Mouse (Mus musculus) embryonic stem cell, embryonic (primary cell): ENCODE results near the gene Gdpd2.

Experiments
- CTCF ChIA-PET, 4 experiments: fragments of 300-600 bp in 2 of 4; fragments of 350-600 bp in 2 of 4; sonication (Branson Sonifier 250); formaldehyde crosslinking; loops; one replicate each; lab custom pipeline; 2022; ENCODE audit warnings: inconsistent platforms in 2 of 4; lab: Charles Lee
- POLR2A ChIA-PET, 4 experiments: fragments of 300-600 bp in 2 of 4; fragments of 350-600 bp in 2 of 4; sonication (Branson Sonifier 250); formaldehyde crosslinking; loops; one replicate each; lab custom pipeline; 2022; ENCODE audit warnings: antibody characterized with exemption in 4 of 4, inconsistent platforms in 1 of 4; lab: Charles Lee

Gdpd2 gene

GRCm38 (mm10) chrX:100729665-100730188, at the start of gene Gdpd2:
Gene Gdpd2 (plus strand): TSS chrX:100729873.
- ChIA-PET CTCF (interaction anchor here in 3 of 4 experiments (0.6 to 2.3 kb wide), 11 partner anchors 9 to 603 kb away, joined by 3 to 12 read pairs (median 6); partner anchors contain the start of gene Kif4 (in 1 of the 3)), POLR2A (interaction anchor here in 3 of 4 experiments (0.6 to 1.7 kb wide), 5 partner anchors 13 to 1250 kb away, joined by 3 to 4 read pairs (median 3); partner anchors contain the start of genes Kif4 (in 1 of the 3) and Pdzd11 (in 1 of the 3))

- CTCF ChIA-PET, result no interaction called here
- POLR2A ChIA-PET, result no interaction called here
Measured at GRCm38 (mm10) chrX:100686527-100686926, 43.1 kb upstream of the Gdpd2 start.

GRCm38 (mm10) chrX:100687360-100688032, 42.2 kb upstream of the Gdpd2 start:
- CTCF ChIA-PET, result interaction anchor here in 1 of 4 experiments (0.7 kb wide), 1 partner anchor 55 kb away, joined by 3 read pairs; no protein-coding TSS in a partner anchor
- POLR2A ChIA-PET, result no interaction called here

GRCm38 (mm10) chrX:100688033-100688370, 41.7 kb upstream of the Gdpd2 start:
- CTCF ChIA-PET, result interaction anchor here in 2 of 4 experiments (0.6 to 0.7 kb wide), 2 partner anchors 54 to 88 kb away, joined by 3 read pairs; no protein-coding TSS in a partner anchor
- POLR2A ChIA-PET, result no interaction called here

GRCm38 (mm10) chrX:100696776-100697175, 32.9 kb upstream of the Gdpd2 start:
- ChIA-PET POLR2A (no interaction called here), CTCF (no interaction called here)

GRCm38 (mm10) chrX:100708032-100708431, 21.6 kb upstream of the Gdpd2 start:
- ChIA-PET CTCF (no interaction called here), POLR2A (no interaction called here)

- ChIA-PET POLR2A (interaction anchor here in 1 of 4 experiments (1.1 to 1.4 kb wide), 3 partner anchors 10 to 13 kb away, joined by 3 to 4 read pairs (median 3); partner anchors contain the start of gene Gdpd2), CTCF (interaction anchor here in 1 of 4 experiments (1.0 kb wide), 1 partner anchor 228 kb away, joined by 3 read pairs; no protein-coding TSS in a partner anchor)
Measured at GRCm38 (mm10) chrX:100716173-100716572, 13.5 kb upstream of the Gdpd2 start.

GRCm38 (mm10) chrX:100728947-100729346, 726 bp upstream of the Gdpd2 start:
- POLR2A ChIA-PET, result interaction anchor here in 2 of 4 experiments (1.2 to 1.7 kb wide), 2 partner anchors 12 to 103 kb away, joined by 4 read pairs; partner anchors contain the start of genes Kif4 (in 1 of the 2) and Pdzd11 (in 1 of the 2)
- CTCF ChIA-PET, result interaction anchor here in 2 of 4 experiments (1.4 to 2.3 kb wide), 5 partner anchors 10 to 215 kb away, joined by 6 to 12 read pairs (median 8); no protein-coding TSS in a partner anchor

- ChIA-PET CTCF (interaction anchor here in 3 of 4 experiments (0.6 to 2.3 kb wide), 10 partner anchors 8 to 391 kb away, joined by 3 to 12 read pairs (median 5); partner anchors contain the start of gene Kif4 (in 1 of the 3)), POLR2A (interaction anchor here in 2 of 4 experiments (0.6 to 1.0 kb wide), 3 partner anchors 17 to 1249 kb away, joined by 3 read pairs; no protein-coding TSS in a partner anchor)
Measured at GRCm38 (mm10) chrX:100730266-100730665, 593 bp downstream of the Gdpd2 start.

GRCm38 (mm10) chrX:100734359-100734758, 4.7 kb downstream of the Gdpd2 start:
- CTCF ChIA-PET, result no interaction called here
- POLR2A ChIA-PET, result no interaction called here

GRCm38 (mm10) chrX:100738918-100739317, 9.2 kb downstream of the Gdpd2 start:
- ChIA-PET POLR2A (interaction anchor here in 3 of 4 experiments (0.7 to 1.3 kb wide), 5 partner anchors 14 to 345 kb away, joined by 3 to 5 read pairs (median 4); partner anchors contain the start of genes Kif4 (in 1 of the 3) and Pdzd11 (in 1 of the 3)), CTCF (interaction anchor here in 3 of 4 experiments (0.6 to 2.2 kb wide), 11 partner anchors 8 to 591 kb away, joined by 3 to 12 read pairs (median 3); partner anchors contain the start of genes Gdpd2 (in 2 of the 3) and Pdzd11 (in 1 of the 3))

GRCm38 (mm10) chrX:100739443-100739842, 9.8 kb downstream of the Gdpd2 start:
- POLR2A ChIA-PET, result interaction anchor here in 2 of 4 experiments (1.0 to 1.3 kb wide), 3 partner anchors 28 to 345 kb away, joined by 3 to 5 read pairs (median 4); partner anchors contain the start of genes Kif4 (in 1 of the 2) and Pdzd11 (in 1 of the 2)
- CTCF ChIA-PET, result interaction anchor here in 3 of 4 experiments (0.6 to 2.2 kb wide), 7 partner anchors 8 to 288 kb away, joined by 3 to 12 read pairs (median 4); partner anchors contain the start of genes Gdpd2 (in 2 of the 3) and Pdzd11 (in 1 of the 3)

GRCm38 (mm10) chrX:100740785-100741184, 11.1 kb downstream of the Gdpd2 start:
- ChIA-PET POLR2A (no interaction called here), CTCF (no interaction called here)

- ChIA-PET POLR2A (no interaction called here), CTCF (interaction anchor here in 2 of 4 experiments (0.6 to 1.6 kb wide), 4 partner anchors 12 to 617 kb away, joined by 3 to 6 read pairs (median 3); partner anchors contain the start of gene Gdpd2 (in 2 of the 2))
Measured at GRCm38 (mm10) chrX:100741940-100742339, 12.3 kb downstream of the Gdpd2 start.

GRCm38 (mm10) chrX:100765855-100766254, 36.2 kb downstream of the Gdpd2 start:
- POLR2A ChIA-PET, result interaction anchor here in 1 of 4 experiments (0.5 kb wide), 1 partner anchor 502 kb away, joined by 3 read pairs; the partner anchor contains the start of gene Il2rg
- CTCF ChIA-PET, result interaction anchor here in 1 of 4 experiments (0.7 kb wide), 1 partner anchor 1111 kb away, joined by 3 read pairs; no protein-coding TSS in a partner anchor

GRCm38 (mm10) chrX:100767181-100767884, 37.7 kb downstream of the Gdpd2 start, which contains the start of gene Dlg3:
Gene Dlg3 (plus strand): TSS chrX:100767722.
- ChIA-PET POLR2A (interaction anchor here in 2 of 4 experiments (1.5 to 1.8 kb wide), 2 partner anchors 9 to 36 kb away, joined by 3 to 5 read pairs; no protein-coding TSS in a partner anchor), CTCF (interaction anchor here in 1 of 4 experiments (1.8 kb wide), 1 partner anchor 10 kb away, joined by 7 read pairs; no protein-coding TSS in a partner anchor)

GRCm38 (mm10) chrX:100767885-100768626, 38.4 kb downstream of the Gdpd2 start:
- POLR2A ChIA-PET, result interaction anchor here in 2 of 4 experiments (1.5 to 1.8 kb wide), 2 partner anchors 9 to 36 kb away, joined by 3 to 5 read pairs; no protein-coding TSS in a partner anchor
- CTCF ChIA-PET, result interaction anchor here in 2 of 4 experiments (0.6 to 1.8 kb wide), 2 partner anchors 9 to 1177 kb away, joined by 3 to 7 read pairs; no protein-coding TSS in a partner anchor
